Mouse (Mus musculus): ENCODE measurements at regions not wholly inside any gene's neighbourhood (a gene's known extent, or its start where the extent isn't known, plus 50 kb on each side); places are given as distances from the start of the nearest gene placed in this dataset.

DNA sequence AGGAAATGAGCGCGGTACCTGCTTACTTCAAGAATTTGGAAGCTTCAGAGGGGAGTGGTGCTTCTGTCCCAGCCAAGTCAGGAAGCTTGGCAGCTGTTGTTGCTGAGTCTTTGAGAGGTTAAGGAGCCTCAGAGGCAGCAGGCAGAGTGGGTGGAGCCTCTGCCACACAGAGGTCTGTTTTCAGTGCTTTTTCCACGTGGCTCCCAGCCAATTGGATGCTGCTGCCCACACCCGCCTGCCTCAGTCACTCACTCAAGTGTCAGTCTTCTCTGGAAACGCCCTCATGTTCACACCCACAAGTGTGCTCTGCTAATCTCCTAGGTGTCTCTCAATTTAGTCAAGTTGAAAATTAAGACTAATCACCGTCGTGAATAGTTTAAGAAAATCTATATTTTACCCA is 236.1 kb downstream of the Sec23ip start:
- no peak for TF ChIP-seq EP300 (IDR thresholded peaks at IDR 0.05; ENCODE audit: low read depth in 1 of 2, low read length in 2 of 2)
- no peak for TF ChIP-seq MAFK (IDR thresholded peaks at IDR 0.05; ENCODE audit: borderline replicate concordance, low read depth, low read length)
- no peak for TF ChIP-seq USF2 (IDR thresholded peaks at IDR 0.05; ENCODE audit: borderline replicate concordance in 1 of 2, insufficient read depth in 1 of 2, low read depth in 1 of 2, low read length in 2 of 2)
- TF ChIP-seq GATA1 (IDR thresholded peaks at IDR 0.05; ENCODE audit: low read depth, low read length), result no peak
- no peak for TF ChIP-seq ELF1 (IDR thresholded peaks at IDR 0.05; ENCODE audit: low read depth, low read length)
- no peak for TF ChIP-seq NRF1 (IDR thresholded peaks at IDR 0.05; ENCODE audit: insufficient read depth, low read depth, low read length, poor library complexity, severe bottlenecking)
- no peak for TF ChIP-seq KAT2A (conservative IDR thresholded peaks at IDR 0.05; ENCODE audit: low read depth, low read length)
- no peak for TF ChIP-seq RCOR1 (IDR thresholded peaks at IDR 0.05; ENCODE audit: low read depth, low read length)
- TF ChIP-seq SIN3A (IDR thresholded peaks at IDR 0.05; ENCODE audit: low read length), result no peak
- no peak for TF ChIP-seq MEF2A (IDR thresholded peaks at IDR 0.05; ENCODE audit: extremely low read depth, insufficient replicate concordance, low read depth, low read length, poor library complexity, severe bottlenecking)
- TF ChIP-seq POLR2A (IDR thresholded peaks at IDR 0.05; ENCODE audit: control insufficient read depth in 1 of 2, insufficient read depth in 1 of 2, low read depth in 1 of 2, low read length in 2 of 2, poor library complexity in 1 of 2), result no peak
- TF ChIP-seq ZC3H11A (IDR thresholded peaks at IDR 0.05; ENCODE audit: low read depth, low read length), result no peak
- TF ChIP-seq NELFE (IDR thresholded peaks at IDR 0.05; ENCODE audit: low read depth, low read length), result no peak
- no peak for TF ChIP-seq ZKSCAN1 (IDR thresholded peaks at IDR 0.05; ENCODE audit: low read depth, low read length)
- no peak for TF ChIP-seq TBP (IDR thresholded peaks at IDR 0.05; ENCODE audit: low read depth, low read length)
- no peak for TF ChIP-seq MYC (IDR thresholded peaks at IDR 0.05; ENCODE audit: low read depth, low read length)
- no peak for TF ChIP-seq ZMIZ1 (IDR thresholded peaks at IDR 0.05; ENCODE audit: low read depth, low read length)
- no peaks in the 10 kb centered on the region for H3K27me3 ChIP-seq (ENCODE audit: control insufficient read depth in 1 of 2, insufficient read depth in 2 of 2, low read length in 2 of 2)
- H3K27ac ChIP-seq (ENCODE audit: control insufficient read depth, low read depth, low read length), result no peak overlapping the region
- H3K9me3 ChIP-seq (replicated peaks; ENCODE audit: insufficient read depth, low read length), result no peaks in the 10 kb centered on the region
- H3K9ac ChIP-seq (ENCODE audit: control insufficient read depth, low read depth, low read length, poor library complexity, severe bottlenecking), result no peak overlapping the region
- H3K4me3 ChIP-seq (ENCODE audit: control insufficient read depth in 1 of 2, insufficient read depth in 1 of 2, low read depth in 2 of 2, low read length in 2 of 2), result no peak overlapping the region
- H3K4me1 ChIP-seq (ENCODE audit: control insufficient read depth in 1 of 2, insufficient read depth in 2 of 2, low read length in 2 of 2), result no peaks in the 10 kb centered on the region
- DNase-seq (ENCODE audit: low read depth, low spot score), result no peak
- H3K79me2 ChIP-seq (ENCODE audit: control insufficient read depth, insufficient read depth, low read length, poor library complexity), result no peaks in the 10 kb centered on the region
- H3K36me3 ChIP-seq (ENCODE audit: control insufficient read depth in 1 of 2, insufficient read depth in 2 of 2, low read length in 2 of 2), result no peaks in the 10 kb centered on the region

DNA sequence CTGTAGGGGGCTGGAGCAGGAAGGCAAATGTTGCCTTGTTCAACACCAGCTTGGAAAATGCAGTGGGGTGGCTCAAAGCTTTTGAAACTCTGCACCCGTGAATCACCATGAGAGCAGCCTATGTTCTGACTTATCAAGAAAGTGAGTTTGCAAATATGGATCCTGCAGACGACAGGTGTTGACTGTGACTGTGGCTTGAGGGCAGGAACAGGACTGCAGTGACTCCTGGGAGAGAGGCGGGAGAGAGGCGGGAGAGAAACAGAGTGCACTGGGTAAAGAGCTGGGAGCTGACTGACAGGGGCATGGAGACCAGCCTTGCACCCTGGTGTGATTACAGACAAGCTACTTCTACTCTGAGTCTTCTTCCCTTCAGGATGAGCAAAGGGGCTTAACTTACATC is 254.0 kb downstream of the Sec23ip start:
- Histone ChIP-seq H3K79me2 (ENCODE audit: control insufficient read depth, insufficient read depth, low read length, poor library complexity) (no peaks in the 10 kb centered on the region), H3K36me3 (ENCODE audit: control insufficient read depth in 1 of 2, insufficient read depth in 2 of 2, low read length in 2 of 2) (no peaks in the 10 kb centered on the region), H3K4me1 (ENCODE audit: control insufficient read depth in 1 of 2, insufficient read depth in 2 of 2, low read length in 2 of 2) (no peaks in the 10 kb centered on the region), H3K9ac (ENCODE audit: control insufficient read depth, low read depth, low read length, poor library complexity, severe bottlenecking) (no peak overlapping the region), H3K27me3 (ENCODE audit: control insufficient read depth in 1 of 2, insufficient read depth in 2 of 2, low read length in 2 of 2) (no peaks in the 10 kb centered on the region), H3K27ac (ENCODE audit: control insufficient read depth, low read depth, low read length) (no peak overlapping the region), H3K9me3 (replicated peaks; ENCODE audit: insufficient read depth, low read length) (no peaks in the 10 kb centered on the region), H3K4me3 (ENCODE audit: control insufficient read depth in 1 of 2, insufficient read depth in 1 of 2, low read depth in 2 of 2, low read length in 2 of 2) (no peak overlapping the region)
- TF ChIP-seq MEF2A (IDR thresholded peaks at IDR 0.05; ENCODE audit: extremely low read depth, insufficient replicate concordance, low read depth, low read length, poor library complexity, severe bottlenecking) (no peak), GATA1 (IDR thresholded peaks at IDR 0.05; ENCODE audit: low read depth, low read length) (no peak), MAX (IDR thresholded peaks at IDR 0.05; ENCODE audit: low read length) (no peak), CTCF (IDR thresholded peaks at IDR 0.05 in 2 of 3, conservative IDR thresholded peaks at IDR 0.05 in 1 of 3; ENCODE audit: control insufficient read depth in 1 of 3, insufficient read depth in 1 of 3, low read depth in 2 of 3, low read length in 3 of 3, poor library complexity in 1 of 3, severe bottlenecking in 1 of 3) (no peak), BHLHE40 (IDR thresholded peaks at IDR 0.05; ENCODE audit: borderline replicate concordance, low read depth, low read length) (no peak), JUND (IDR thresholded peaks at IDR 0.05; ENCODE audit: low read depth, low read length) (no peak), RAD21 (IDR thresholded peaks at IDR 0.05; ENCODE audit: low read depth, low read length) (no peak), GABPA (IDR thresholded peaks at IDR 0.05; ENCODE audit: low read depth, low read length) (no peak), ZC3H11A (IDR thresholded peaks at IDR 0.05; ENCODE audit: low read depth, low read length) (no peak), POLR2AphosphoS5 (IDR thresholded peaks at IDR 0.05; ENCODE audit: borderline replicate concordance, low read depth, low read length) (no peak), MXI1 (IDR thresholded peaks at IDR 0.05; ENCODE audit: low read depth, low read length) (no peak), UBTF (IDR thresholded peaks at IDR 0.05; ENCODE audit: borderline replicate concordance, insufficient read depth, low read depth, low read length) (no peak), SMC3 (IDR thresholded peaks at IDR 0.05; ENCODE audit: low read depth, low read length) (no peak), CHD2 (IDR thresholded peaks at IDR 0.05; ENCODE audit: low read length) (no peak), ZKSCAN1 (IDR thresholded peaks at IDR 0.05; ENCODE audit: low read depth, low read length) (no peak), POLR2AphosphoS2 (IDR thresholded peaks at IDR 0.05; ENCODE audit: low read length) (no peak)
- DNase-seq (ENCODE audit: low read depth, low spot score), result no peak

Measured in MEL (cell line).